Mouse (Mus musculus): ENCODE results near the gene Aco2. TPM values are rescaled to one million over a fixed set of nuclear protein-coding genes. Genes with fewer than 3 reads are reported as not detected.
"Not testable (repeated sequence)": the region's sequence is repeated elsewhere in the genome, so short reads cannot be mapped to it uniquely, and the experiment has no call there.

Aco2 gene
- total RNA-seq, 4 experiments from 2014 or later = 297 to 630 (median 469) TPM

GRCm38 (mm10) chr15:81879531-81880401, 7.7 kb downstream of the Aco2 start:
- no peak for DNase-seq

- DNase-seq = no peak
Observed at GRCm38 (mm10) chr15:81882348-81882747, 10.2 kb downstream of the Aco2 start.

GRCm38 (mm10) chr15:81885418-81885934, 13.4 kb downstream of the Aco2 start:
- DNase-seq = no peak

- DNase-seq = no peak
Observed at GRCm38 (mm10) chr15:81886795-81887550, 14.9 kb downstream of the Aco2 start.

GRCm38 (mm10) chr15:81889175-81889574, 17.1 kb downstream of the Aco2 start:
- DNase-seq = no peak

- no peak for DNase-seq
Observed at GRCm38 (mm10) chr15:81891140-81891802, 19.2 kb downstream of the Aco2 start.

GRCm38 (mm10) chr15:81891822-81892580, 19.9 kb downstream of the Aco2 start:
- no peak for DNase-seq

GRCm38 (mm10) chr15:81894002-81894401, 21.9 kb downstream of the Aco2 start:
- DNase-seq = no peak

- DNase-seq = no peak
Observed at GRCm38 (mm10) chr15:81896407-81896806, 24.3 kb downstream of the Aco2 start.

GRCm38 (mm10) chr15:81897607-81898285, 25.6 kb downstream of the Aco2 start:
- DNase-seq = no peak

- no peak for DNase-seq
Observed at GRCm38 (mm10) chr15:81898751-81899150, 26.6 kb downstream of the Aco2 start.

- no peak for DNase-seq
Observed at GRCm38 (mm10) chr15:81904939-81905338, 32.8 kb downstream of the Aco2 start.

- DNase-seq = no peak
Observed at GRCm38 (mm10) chr15:81907953-81908352, 35.8 kb downstream of the Aco2 start.

GRCm38 (mm10) chr15:81908767-81909166, 36.7 kb downstream of the Aco2 start:
- not testable (repeated sequence) for DNase-seq

GRCm38 (mm10) chr15:81912498-81912897, 40.4 kb downstream of the Aco2 start:
- no peak for DNase-seq

GRCm38 (mm10) chr15:81914668-81915067, 42.6 kb downstream of the Aco2 start:
- DNase-seq = no peak

- no peak for DNase-seq
Observed at GRCm38 (mm10) chr15:81915663-81916062, 43.6 kb downstream of the Aco2 start.

GRCm38 (mm10) chr15:81917201-81917600, 45.1 kb downstream of the Aco2 start:
- no peak for DNase-seq

GRCm38 (mm10) chr15:81917621-81918463, 45.7 kb downstream of the Aco2 start:
- peak; percentile 57 for DNase-seq

GRCm38 (mm10) chr15:81919062-81919461, 47.0 kb downstream of the Aco2 start:
- DNase-seq = no peak
